Mouse (Mus musculus) embryonic facial prominence, embryonic 12.5 days (tissue): Measurements from ENCODE around the gene Acsm3. TPM values are rescaled to one million over a fixed set of nuclear protein-coding genes. Genes with fewer than 3 reads are reported as not detected.

Experiments used
- ATAC-seq: fragments of 200-750 bp; cut with Nextera tagmentation; 2 replicates; pipeline ENCODE4 v1.8.0; 2017; ENCODE audit not compliant: insufficient number of reproducible peaks, insufficient read depth, low FRiP score, low TSS enrichment
- H3K27ac ChIP-seq: fragments of 300-500 bp; sonication (generic); 2 replicates; pipeline ENCODE4 v1.5.1; 2016; ENCODE audit warnings: mild to moderate bottlenecking
- H3K27me3 ChIP-seq: fragments of 300-500 bp; sonication (generic); 2 replicates; pipeline ENCODE4 v1.6.1; 2016; ENCODE audit warnings: mild to moderate bottlenecking, moderate library complexity
- H3K36me3 ChIP-seq: fragments of 300-500 bp; sonication (generic); 2 replicates; pipeline ENCODE4 v1.6.1; 2016; ENCODE audit warnings: mild to moderate bottlenecking
- H3K4me1 ChIP-seq: fragments of 300-500 bp; sonication (generic); 2 replicates; pipeline ENCODE4 v1.6.1; 2016
- H3K4me2 ChIP-seq: fragments of 300-500 bp; sonication (generic); replicated peaks from 2 replicates; pipeline ENCODE4 v1.6.1; 2016; ENCODE audit warnings: mild to moderate bottlenecking, moderate library complexity
- H3K4me3 ChIP-seq: fragments of 300-500 bp; sonication (generic); 2 replicates; pipeline ENCODE4 v1.5.1; 2016; ENCODE audit warnings: mild to moderate bottlenecking
- H3K9ac ChIP-seq: fragments of 300-500 bp; sonication (generic); 2 replicates; pipeline ENCODE4 v1.6.1; 2016; ENCODE audit warnings: mild to moderate bottlenecking, moderate library complexity
- H3K9me3 ChIP-seq: fragments of 300-500 bp; sonication (generic); 2 replicates; pipeline ENCODE4 v1.6.1; 2016; ENCODE audit warnings: mild to moderate bottlenecking, moderate library complexity
- WGBS: fragments of 180-500 bp; shearing (Covaris S2); methylation state at CpG from one replicate; pipeline ENCODE4 v1.1.7; 2016; 5-methylcytosine and 5-hydroxymethylcytosine counted together
- polyA plus RNA-seq: library from polyadenylated mRNA; unstranded; fragments of >200 nt; fragmentation: Nextera tagmentation; extraction: Ambion mirVana; gene quantifications from 2 replicates; pipeline ENCODE4 v1.2.1, GENCODE M21; 2016

The Acsm3 gene
- polyA plus RNA-seq, 1 experiment from 2014 or later: 0.05 TPM

DNA sequence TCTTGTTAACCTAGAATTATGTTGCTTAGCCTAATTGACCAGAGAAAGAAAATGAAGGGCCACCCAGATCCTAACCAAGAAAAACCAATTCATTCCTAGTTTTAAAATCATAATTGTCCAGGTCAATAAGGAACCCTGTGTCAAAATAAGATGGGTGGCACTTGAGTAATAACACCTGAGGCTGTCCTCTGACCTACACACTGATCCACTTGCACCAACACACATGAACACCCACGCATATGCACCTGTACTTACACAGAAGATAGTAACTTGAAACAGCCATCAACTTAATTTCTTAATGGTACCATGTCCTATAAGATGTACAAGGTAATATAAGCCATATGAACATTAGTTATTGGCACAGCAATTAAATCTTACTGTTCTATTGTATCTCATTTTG lies 7.0 kb upstream of the Acsm3 start:
- H3K9me3 ChIP-seq: no peaks in the 10 kb centered on the region
- ATAC-seq: no peak
- H3K4me1 ChIP-seq: no peaks in the 10 kb centered on the region
- no peak overlapping the region for H3K27ac ChIP-seq
- WGBS: 83% methylated on average over 1 of the region's 1 CpGs
- no peaks in the 10 kb centered on the region for H3K36me3 ChIP-seq
- no peak overlapping the region for H3K4me3 ChIP-seq
- no peak overlapping the region for H3K4me2 ChIP-seq
- H3K27me3 ChIP-seq: no peaks in the 10 kb centered on the region
- no peak overlapping the region for H3K9ac ChIP-seq

DNA sequence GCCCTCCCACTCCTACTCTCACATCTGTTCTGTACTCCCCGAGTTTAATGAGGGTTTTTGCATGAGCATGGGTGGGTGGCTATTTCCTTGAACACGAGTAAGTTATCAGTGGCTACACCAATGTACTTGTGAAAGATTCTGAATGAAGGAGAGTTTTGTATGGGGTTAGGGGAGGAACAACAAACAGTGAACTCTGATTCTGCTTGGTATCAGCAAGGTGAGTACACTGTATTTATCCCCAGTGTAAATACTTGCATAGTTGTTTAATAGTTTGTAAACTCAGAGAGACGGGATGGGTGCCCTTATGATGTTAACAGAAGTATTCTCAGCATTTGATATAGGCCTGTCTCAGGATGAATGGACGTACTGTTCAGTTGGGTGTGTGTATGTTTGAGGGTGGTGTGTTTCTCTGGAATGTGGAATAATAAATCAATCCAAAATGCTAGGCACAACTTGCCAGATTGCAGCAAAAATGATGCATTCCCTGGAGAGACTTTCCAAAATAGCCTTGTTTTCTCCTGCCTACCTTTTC lies 1.5 kb downstream of the Acsm3 start:
- Histone ChIP-seq H3K9me3 (no peaks in the 10 kb centered on the region), H3K9ac (no peak overlapping the region), H3K36me3 (no peaks in the 10 kb centered on the region), H3K27me3 (no peaks in the 10 kb centered on the region), H3K4me3 (no peak overlapping the region), H3K27ac (no peak overlapping the region), H3K4me2 (no peak overlapping the region), H3K4me1 (no peaks in the 10 kb centered on the region)
- WGBS: 63% methylated on average over 4 of the region's 4 CpGs
- no peak for ATAC-seq

- Histone ChIP-seq H3K4me2 (no peak overlapping the region), H3K27me3 (no peaks in the 10 kb centered on the region), H3K36me3 (no peaks in the 10 kb centered on the region), H3K4me1 (no peaks in the 10 kb centered on the region), H3K9me3 (no peaks in the 10 kb centered on the region), H3K9ac (no peak overlapping the region), H3K4me3 (no peak overlapping the region), H3K27ac (no peak overlapping the region)
- WGBS: 92% methylated on average over 3 of the region's 3 CpGs
- ATAC-seq: no peak
Observed at GRCm38 (mm10) chr7:119764377-119764776, 3.7 kb downstream of the Acsm3 start.

DNA sequence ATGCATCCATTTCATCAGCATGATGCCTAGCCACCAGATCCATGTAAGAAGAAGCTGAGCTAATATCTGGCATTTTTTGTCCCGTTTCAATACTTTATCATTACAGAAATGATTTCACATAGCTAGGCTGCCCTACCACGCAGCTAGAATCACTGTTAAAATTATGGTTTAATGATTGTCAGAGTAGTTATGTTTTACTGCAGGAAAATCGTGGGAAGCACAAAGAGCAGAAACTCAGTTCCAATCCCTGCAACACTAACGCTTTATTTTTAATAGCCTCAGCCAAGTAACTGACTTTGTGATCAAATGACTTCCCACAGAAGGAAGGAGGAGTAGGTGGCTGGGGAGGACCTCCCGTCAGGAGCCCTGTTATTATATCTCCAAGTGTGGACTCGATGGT lies 6.3 kb downstream of the Acsm3 start:
- Histone ChIP-seq H3K4me2 (no peak overlapping the region), H3K4me3 (no peak overlapping the region), H3K27me3 (no peaks in the 10 kb centered on the region), H3K36me3 (no peaks in the 10 kb centered on the region), H3K27ac (no peak overlapping the region), H3K4me1 (no peaks in the 10 kb centered on the region), H3K9ac (no peak overlapping the region), H3K9me3 (no peaks in the 10 kb centered on the region)
- WGBS: 84% methylated on average over 6 of the region's 6 CpGs
- no peak for ATAC-seq

DNA sequence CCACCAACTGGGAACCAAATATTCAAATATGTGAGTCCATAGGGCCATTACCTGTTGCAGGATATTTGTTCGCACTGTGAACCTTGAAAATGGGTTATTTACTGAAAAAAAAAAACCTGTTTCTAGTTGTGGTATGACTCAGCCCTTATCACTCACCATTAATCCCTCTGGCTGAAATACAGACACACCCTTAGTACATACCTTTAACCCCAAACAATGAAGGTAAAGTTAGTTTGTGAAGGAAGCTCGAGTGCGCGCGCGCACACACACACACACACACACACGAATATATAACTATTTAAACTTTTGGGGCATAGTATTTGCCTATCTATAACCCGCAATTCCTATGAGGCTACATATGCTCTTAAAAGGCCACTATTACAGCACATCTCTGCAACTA lies 9.2 kb downstream of the Acsm3 start:
- 92% methylated on average over 8 of the region's 8 CpGs for WGBS
- no peaks in the 10 kb centered on the region for H3K36me3 ChIP-seq
- H3K9ac ChIP-seq: no peak overlapping the region
- H3K4me2 ChIP-seq: no peak overlapping the region
- H3K27me3 ChIP-seq: no peaks in the 10 kb centered on the region
- H3K9me3 ChIP-seq: no peaks in the 10 kb centered on the region
- no peak overlapping the region for H3K27ac ChIP-seq
- ATAC-seq: no peak
- no peaks in the 10 kb centered on the region for H3K4me1 ChIP-seq
- H3K4me3 ChIP-seq: no peak overlapping the region

DNA sequence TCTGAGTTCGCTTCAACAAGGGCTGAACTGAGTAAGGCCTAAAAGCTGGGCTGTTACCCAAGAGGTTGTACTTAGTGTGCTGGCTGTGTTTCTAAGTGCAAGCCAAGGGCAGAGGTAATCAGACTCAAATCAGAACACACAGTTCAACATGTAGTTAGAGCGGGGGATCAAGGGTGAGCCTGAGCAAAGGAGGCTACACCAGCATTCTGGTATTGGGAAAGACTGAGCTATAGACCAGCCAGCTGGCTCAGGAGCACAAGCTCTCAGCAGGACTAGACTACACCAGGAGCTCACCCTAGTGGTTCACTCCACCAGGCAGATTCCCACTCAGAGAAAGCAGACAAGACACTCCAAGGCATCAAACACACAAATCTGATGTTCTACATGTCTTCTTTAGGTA lies 22.7 kb downstream of the Acsm3 start:
- WGBS: 94% methylated on average over 2 of the region's 2 CpGs
- Histone ChIP-seq H3K4me1 (no peaks in the 10 kb centered on the region), H3K9ac (no peak overlapping the region), H3K4me2 (no peak overlapping the region), H3K4me3 (no peak overlapping the region), H3K27me3 (no peaks in the 10 kb centered on the region), H3K9me3 (no peaks in the 10 kb centered on the region), H3K36me3 (peaks cover 40% of the 10 kb centered on the region), H3K27ac (no peak overlapping the region)
- ATAC-seq: no peak

GRCm38 (mm10) chr7:119784908-119785307 lies 24.2 kb downstream of the Acsm3 start:
- WGBS: 91% methylated on average over 5 of the region's 5 CpGs
- H3K9me3 ChIP-seq: no peaks in the 10 kb centered on the region
- ATAC-seq: no peak
- no peaks in the 10 kb centered on the region for H3K4me1 ChIP-seq
- no peak overlapping the region for H3K9ac ChIP-seq
- no peak overlapping the region for H3K27ac ChIP-seq
- H3K4me2 ChIP-seq: no peak overlapping the region
- H3K4me3 ChIP-seq: no peak overlapping the region
- H3K27me3 ChIP-seq: no peaks in the 10 kb centered on the region
- H3K36me3 ChIP-seq: peaks cover 48% of the 10 kb centered on the region

DNA sequence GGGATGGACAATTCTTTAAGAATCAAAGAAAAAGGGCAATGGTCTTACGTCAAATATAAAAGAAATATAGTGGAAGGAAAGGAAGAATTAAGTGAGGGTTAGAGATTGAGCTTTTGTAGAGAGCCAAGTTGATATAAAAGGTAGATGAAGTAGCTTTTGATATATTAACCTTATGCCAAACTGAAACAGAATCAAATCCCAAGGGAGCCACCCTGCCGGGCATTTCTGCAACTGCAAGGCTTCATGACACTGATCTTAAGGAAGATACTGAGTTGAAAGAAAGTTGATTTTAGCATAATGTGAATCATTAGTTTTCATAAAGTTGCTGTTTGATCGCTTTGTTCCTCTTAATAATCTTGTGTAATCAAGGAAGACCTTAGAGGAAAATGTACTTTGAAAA lies 28.3 kb downstream of the Acsm3 start:
- no peak for ATAC-seq
- peaks cover 41% of the 10 kb centered on the region for H3K36me3 ChIP-seq
- 79% methylated on average over 3 of the region's 3 CpGs for WGBS

GRCm38 (mm10) chr7:119793586-119794250 lies 33.0 kb downstream of the Acsm3 start, which contains the start of the genes Rexo5 and Eri2:
Gene Rexo5 (plus strand): TSS chr7:119794006.
Gene Eri2 (minus strand): TSS chr7:119794058.
- peak; percentile 99 for ATAC-seq
- Histone ChIP-seq H3K9me3 (no peaks in the 10 kb centered on the region), H3K9ac (peak within 1 kb of the TSS; percentile 75), H3K27ac (peak within 1 kb of the TSS; percentile 70), H3K4me3 (peak within 1 kb of the TSS; percentile 64), H3K27me3 (no peaks in the 10 kb centered on the region), H3K4me2 (peak within 1 kb of the TSS; percentile 77), H3K4me1 (0 out of 2 replicates have a peak, but pooled peaks cover 3% of the 10 kb centered on the region), H3K36me3 (peaks cover 9% of the 10 kb centered on the region)
- WGBS: under 1% methylated on average over 53 of the region's 53 CpGs

More for the DNA sequence above, 28.3 kb downstream of the Acsm3 start:
- 0 out of 2 replicates have a peak, but pooled peaks cover 3% of the 10 kb centered on the region for H3K4me1 ChIP-seq
- H3K4me3 ChIP-seq: no peak overlapping the region
- no peak overlapping the region for H3K4me2 ChIP-seq
- H3K9me3 ChIP-seq: no peaks in the 10 kb centered on the region
- no peak overlapping the region for H3K9ac ChIP-seq
- H3K27ac ChIP-seq: no peak overlapping the region
- H3K27me3 ChIP-seq: no peaks in the 10 kb centered on the region

- Histone ChIP-seq H3K36me3 (peaks cover 8% of the 10 kb centered on the region), H3K9me3 (no peaks in the 10 kb centered on the region), H3K9ac (peak overlapping the region; percentile 75), H3K27ac (peak overlapping the region; percentile 70), H3K4me1 (0 out of 2 replicates have a peak, but pooled peaks cover 3% of the 10 kb centered on the region), H3K4me2 (peak overlapping the region; percentile 77), H3K27me3 (no peaks in the 10 kb centered on the region), H3K4me3 (peak overlapping the region; percentile 64)
- WGBS: under 1% methylated on average over 20 of the region's 21 CpGs
- no peak; the same call in 1 of the 2 replicates for ATAC-seq
Observed at GRCm38 (mm10) chr7:119794251-119794638, 33.5 kb downstream of the Acsm3 start.

DNA sequence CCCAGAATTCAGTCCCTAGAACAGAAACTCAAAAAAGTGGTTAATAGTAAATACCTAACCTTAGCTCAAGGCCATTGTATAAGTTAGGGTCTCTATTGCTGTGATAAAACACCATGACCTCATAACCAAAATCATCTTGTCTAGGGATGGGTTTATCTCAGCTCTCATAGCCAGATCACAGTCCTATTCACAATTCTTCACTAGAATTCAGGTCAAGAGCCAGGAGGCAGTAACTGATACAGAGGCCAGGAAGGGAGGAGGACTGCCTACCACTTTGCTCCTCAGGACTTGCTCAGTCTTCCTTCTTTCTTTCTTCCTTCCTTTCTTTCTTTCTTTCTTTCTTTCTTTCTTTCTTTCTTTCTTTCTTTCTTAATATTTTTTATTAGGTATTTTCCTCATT lies 34.6 kb downstream of the Acsm3 start:
- Histone ChIP-seq H3K9ac (peak overlapping the region; percentile 30; the same call in 1 of the 2 replicates), H3K27ac (no peak overlapping the region)
- no peak for ATAC-seq

GRCm38 (mm10) chr7:119800488-119800887 lies 39.8 kb downstream of the Acsm3 start:
- no peaks in the 10 kb centered on the region for H3K27me3 ChIP-seq
- H3K9ac ChIP-seq: no peak overlapping the region
- H3K4me1 ChIP-seq: no peaks in the 10 kb centered on the region
- no peak for ATAC-seq
- H3K4me3 ChIP-seq: no peak overlapping the region
- no peak overlapping the region for H3K4me2 ChIP-seq
- H3K9me3 ChIP-seq: no peaks in the 10 kb centered on the region
- no peak overlapping the region for H3K27ac ChIP-seq
- H3K36me3 ChIP-seq: 0 out of 2 replicates have a peak, but pooled peaks cover 7% of the 10 kb centered on the region
- WGBS: 86% methylated on average over 3 of the region's 3 CpGs

More for the DNA sequence above, 34.6 kb downstream of the Acsm3 start:
- Histone ChIP-seq H3K4me3 (peak overlapping the region; percentile 24), H3K4me1 (0 out of 2 replicates have a peak, but pooled peaks cover 3% of the 10 kb centered on the region), H3K36me3 (no peaks in the 10 kb centered on the region), H3K9me3 (no peaks in the 10 kb centered on the region), H3K27me3 (no peaks in the 10 kb centered on the region), H3K4me2 (peak overlapping the region; percentile 44)
